15 mouse cellular contexts compared by ENCODE assay signal in the genomic region with DNA sequence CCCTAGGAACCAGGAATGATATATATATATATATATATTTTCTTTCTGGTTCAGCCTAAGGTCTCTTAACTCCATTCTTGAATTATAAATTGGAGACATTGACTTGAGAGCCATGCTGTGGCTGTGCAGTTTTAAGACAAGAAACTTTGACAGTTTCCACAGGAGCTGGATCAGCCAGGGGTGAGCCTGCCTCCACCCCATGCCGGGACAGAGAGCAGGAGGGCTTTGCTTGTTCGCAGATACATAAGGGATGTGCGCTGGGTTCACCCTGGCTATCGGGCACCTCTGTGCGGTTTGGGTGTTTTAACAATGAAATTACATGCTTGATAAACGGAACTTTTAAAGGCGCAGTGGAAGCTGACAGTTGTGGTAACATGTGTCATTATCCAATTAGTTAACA.
DNase-seq lines count a peak whose midpoint lies in the region; ATAC-seq lines count a peak whose summit lies in the region.
"Had no signal": no experiment of that assay in that cellular context is flagged by ENCODE, and none has a peak within 500 bp of the region (broad histone marks: within the 10 kb centered on the region; RNA-seq: fewer than 3 reads in every experiment).

No protein-coding gene starts in this region.

- H3K27ac ChIP-seq in limb, embryonic 13.5 days: no peak overlapping the region
- no peak overlapping the region for H3K27ac ChIP-seq in limb, embryonic 10.5 days
- no peak overlapping the region for H3K27ac ChIP-seq in forebrain, embryonic 12.5 days
- H3K27ac ChIP-seq in hindbrain, embryonic 14.5 days: no peak overlapping the region
- no peak overlapping the region for H3K27ac ChIP-seq in neural tube, embryonic 13.5 days (replicated peaks)
- H3K27ac ChIP-seq: heart, embryonic 15.5 days; liver, embryonic 14.5 days; macrophage had no signal

- no peak overlapping the region for H3K4me3 ChIP-seq in limb, embryonic 13.5 days
- H3K4me3 ChIP-seq in limb, embryonic 10.5 days: no peak overlapping the region
- H3K4me3 ChIP-seq in forebrain, embryonic 12.5 days (replicated peaks): peak overlapping the region; percentile 17; the same call in 1 of the 2 replicates
- H3K4me3 ChIP-seq in hindbrain, embryonic 14.5 days (replicated peaks; ENCODE audit: low read length): 0 out of 2 replicates have a peak overlapping the region, but pooled peaks have one; percentile 15
- no peak overlapping the region for H3K4me3 ChIP-seq in neural tube, embryonic 13.5 days
- H3K4me3 ChIP-seq: heart, embryonic 15.5 days had no signal

- DNase-seq in limb, embryonic 10.5 days (ENCODE audit: low spot score): no peak
- no peak for DNase-seq in hindbrain, embryonic 14.5 days (ENCODE audit: low spot score)
- no peak for DNase-seq in urinary bladder, postnatal 36 days (ENCODE audit: low spot score in 2 of 2)
- DNase-seq in frontal cortex, postnatal 25 days (ENCODE audit: low spot score in 2 of 2): no peak
- DNase-seq: adrenal gland, postnatal 14 days; cerebellum, postnatal 36 days; kidney, adult 11 months; kidney, postnatal 14 days had no signal

- H3K9ac ChIP-seq in limb, embryonic 13.5 days: no peak overlapping the region
- peak overlapping the region; percentile 38; the same call in 1 of the 2 replicates for H3K9ac ChIP-seq in forebrain, embryonic 12.5 days
- H3K9ac ChIP-seq in hindbrain, embryonic 14.5 days: no peak overlapping the region
- H3K9ac ChIP-seq in neural tube, embryonic 13.5 days: no peak overlapping the region
- H3K9ac ChIP-seq: heart, embryonic 15.5 days; liver, embryonic 14.5 days had no signal

- H3K36me3 ChIP-seq in limb, embryonic 13.5 days: no peaks in the 10 kb centered on the region
- no peaks in the 10 kb centered on the region for H3K36me3 ChIP-seq in limb, embryonic 10.5 days
- H3K36me3 ChIP-seq in forebrain, embryonic 12.5 days (replicated peaks): no peaks in the 10 kb centered on the region
- H3K36me3 ChIP-seq in hindbrain, embryonic 14.5 days (replicated peaks; ENCODE audit: control insufficient read depth, insufficient read depth): no peaks in the 10 kb centered on the region
- H3K36me3 ChIP-seq in neural tube, embryonic 13.5 days: no peaks in the 10 kb centered on the region
- H3K36me3 ChIP-seq: G1E; heart, embryonic 15.5 days had no signal

- WGBS in limb, embryonic 13.5 days: 35% methylated on average over 7 of the region's 7 CpGs
- WGBS in limb, embryonic 10.5 days: 68% methylated on average over 7 of the region's 7 CpGs
- WGBS in forebrain, embryonic 12.5 days: 18% methylated on average over 7 of the region's 7 CpGs
- WGBS in hindbrain, embryonic 14.5 days: 38% methylated on average over 7 of the region's 7 CpGs
- WGBS in neural tube, embryonic 13.5 days: 30% methylated on average over 7 of the region's 7 CpGs

- H3K9me3 ChIP-seq in limb, embryonic 13.5 days: no peaks in the 10 kb centered on the region
- H3K9me3 ChIP-seq in limb, embryonic 10.5 days (replicated peaks): no peaks in the 10 kb centered on the region
- H3K9me3 ChIP-seq in forebrain, embryonic 12.5 days: no peaks in the 10 kb centered on the region
- H3K9me3 ChIP-seq in hindbrain, embryonic 14.5 days (ENCODE audit: control insufficient read depth, low read length): no peaks in the 10 kb centered on the region
- H3K9me3 ChIP-seq in neural tube, embryonic 13.5 days: no peaks in the 10 kb centered on the region
- H3K9me3 ChIP-seq: G1E; heart, embryonic 15.5 days had no signal

- peaks cover 9% of the 10 kb centered on the region for H3K27me3 ChIP-seq in limb, embryonic 13.5 days
- no peaks in the 10 kb centered on the region for H3K27me3 ChIP-seq in limb, embryonic 10.5 days (ENCODE audit: low read depth, poor library complexity, severe bottlenecking)
- H3K27me3 ChIP-seq in forebrain, embryonic 12.5 days: peaks cover 30% of the 10 kb centered on the region
- peaks cover 6% of the 10 kb centered on the region; the same call in 1 of the 2 replicates for H3K27me3 ChIP-seq in hindbrain, embryonic 14.5 days (ENCODE audit: control insufficient read depth, insufficient read depth, low read length)
- H3K27me3 ChIP-seq in neural tube, embryonic 13.5 days: peaks cover 19% of the 10 kb centered on the region; the same call in 1 of the 2 replicates

- peaks cover 29% of the 10 kb centered on the region for H3K4me1 ChIP-seq in limb, embryonic 13.5 days
- peaks cover 22% of the 10 kb centered on the region for H3K4me1 ChIP-seq in limb, embryonic 10.5 days
- H3K4me1 ChIP-seq in forebrain, embryonic 12.5 days: peaks cover 48% of the 10 kb centered on the region
- peaks cover 40% of the 10 kb centered on the region for H3K4me1 ChIP-seq in hindbrain, embryonic 14.5 days (replicated peaks; ENCODE audit: control insufficient read depth, insufficient read depth, low read length)
- H3K4me1 ChIP-seq in neural tube, embryonic 13.5 days (replicated peaks): peaks cover 40% of the 10 kb centered on the region

- no peak for ATAC-seq in limb, embryonic 13.5 days (ENCODE audit: low FRiP score, low read depth)
- no peak for ATAC-seq in forebrain, embryonic 12.5 days (ENCODE audit: low FRiP score)
- ATAC-seq in hindbrain, embryonic 14.5 days (ENCODE audit: low FRiP score): no peak
- no peak for ATAC-seq in neural tube, embryonic 13.5 days (ENCODE audit: low read depth)

- peak overlapping the region; percentile 60 for H3K4me2 ChIP-seq in limb, embryonic 13.5 days (replicated peaks)
- H3K4me2 ChIP-seq in forebrain, embryonic 12.5 days: peak overlapping the region; percentile 52
- H3K4me2 ChIP-seq in hindbrain, embryonic 14.5 days (replicated peaks): peak overlapping the region; percentile 45
- H3K4me2 ChIP-seq in neural tube, embryonic 13.5 days: peak overlapping the region; percentile 43

Comparison
In these comparisons a context has a peak if more than half of its experiments do, and no peak if none do; other contexts are left out.
1. H3K4me3 ChIP-seq: peak in forebrain, embryonic 12.5 days (single experiment) and hindbrain, embryonic 14.5 days (single experiment); none in limb, embryonic 13.5 days (single experiment), limb, embryonic 10.5 days (single experiment) and neural tube, embryonic 13.5 days (single experiment).
2. Peak in every context shown above with its lines, with median percentiles within 50 percentile points of each other: H3K4me2 ChIP-seq.